Mouse (Mus musculus): ENCODE results near the gene Gm11437. TPM values are rescaled to one million over a fixed set of nuclear protein-coding genes. Genes with fewer than 3 reads are reported as not detected.
A peak's percentile ranks its signal among the peaks of the same experiment; 100 is the strongest.

Gm11437 gene
- polyA plus RNA-seq, 1 experiment from 2014 or later = not detected

GRCm38 (mm10) chr11:84168701-84169288, 1.5 kb upstream of the Gm11437 start:
- Histone ChIP-seq H3K4me1 (ENCODE audit: insufficient read depth) (no peaks in the 10 kb centered on the region), H3K4me2 (no peak overlapping the region), H3K9ac (no peak overlapping the region), H3K9me3 (ENCODE audit: low read depth, low read length) (no peaks in the 10 kb centered on the region), H3K36me3 (ENCODE audit: insufficient read depth) (no peaks in the 10 kb centered on the region), H3K27ac (ENCODE audit: low read depth) (no peak overlapping the region), H3K4me3 (ENCODE audit: low read depth, low read length) (no peak overlapping the region), H3K27me3 (ENCODE audit: insufficient read depth, low read length) (no peaks in the 10 kb centered on the region)
- ATAC-seq (ENCODE audit: insufficient read depth) (no peak), DNase-seq (peak; percentile 57)
- TF ChIP-seq CTCF (IDR thresholded peaks at IDR 0.05; ENCODE audit: low read depth) = peak; percentile 77
- WGBS = 23% methylated on average over 7 of the region's 7 CpGs

- Histone ChIP-seq H3K4me1 (ENCODE audit: insufficient read depth) (no peaks in the 10 kb centered on the region), H3K4me3 (ENCODE audit: low read depth, low read length) (no peak overlapping the region), H3K9me3 (ENCODE audit: low read depth, low read length) (no peaks in the 10 kb centered on the region), H3K4me2 (no peak overlapping the region), H3K27me3 (ENCODE audit: insufficient read depth, low read length) (no peaks in the 10 kb centered on the region), H3K9ac (no peak overlapping the region), H3K36me3 (ENCODE audit: insufficient read depth) (no peaks in the 10 kb centered on the region), H3K27ac (ENCODE audit: low read depth) (no peak overlapping the region)
- ATAC-seq (ENCODE audit: insufficient read depth) (no peak), DNase-seq (no peak)
- TF ChIP-seq CTCF (IDR thresholded peaks at IDR 0.05; ENCODE audit: low read depth) = no peak
- WGBS = 66% methylated on average over 4 of the region's 4 CpGs
Observed at GRCm38 (mm10) chr11:84164561-84164960, 2.7 kb downstream of the Gm11437 start.

GRCm38 (mm10) chr11:84164123-84164522, 3.2 kb downstream of the Gm11437 start:
- Histone ChIP-seq H3K4me3 (ENCODE audit: low read depth, low read length) (no peak overlapping the region), H3K9ac (no peak overlapping the region), H3K27ac (ENCODE audit: low read depth) (no peak overlapping the region), H3K36me3 (ENCODE audit: insufficient read depth) (no peaks in the 10 kb centered on the region), H3K9me3 (ENCODE audit: low read depth, low read length) (no peaks in the 10 kb centered on the region), H3K4me2 (no peak overlapping the region), H3K4me1 (ENCODE audit: insufficient read depth) (no peaks in the 10 kb centered on the region), H3K27me3 (ENCODE audit: insufficient read depth, low read length) (no peaks in the 10 kb centered on the region)
- DNase-seq (no peak), ATAC-seq (ENCODE audit: insufficient read depth) (no peak)
- TF ChIP-seq CTCF (IDR thresholded peaks at IDR 0.05; ENCODE audit: low read depth) = no peak
- WGBS = 79% methylated on average over 6 of the region's 6 CpGs

- Histone ChIP-seq H3K9ac (no peak overlapping the region), H3K36me3 (ENCODE audit: insufficient read depth) (no peaks in the 10 kb centered on the region), H3K9me3 (ENCODE audit: low read depth, low read length) (no peaks in the 10 kb centered on the region), H3K27ac (ENCODE audit: low read depth) (no peak overlapping the region), H3K4me1 (ENCODE audit: insufficient read depth) (no peaks in the 10 kb centered on the region), H3K4me2 (no peak overlapping the region), H3K27me3 (ENCODE audit: insufficient read depth, low read length) (no peaks in the 10 kb centered on the region), H3K4me3 (ENCODE audit: low read depth, low read length) (no peak overlapping the region)
- no peak for TF ChIP-seq CTCF (IDR thresholded peaks at IDR 0.05; ENCODE audit: low read depth)
- ATAC-seq (ENCODE audit: insufficient read depth) (no peak), DNase-seq (no peak)
- 90% methylated on average over 4 of the region's 4 CpGs for WGBS
Observed at GRCm38 (mm10) chr11:84156535-84157262, 10.6 kb downstream of the Gm11437 start.

GRCm38 (mm10) chr11:84150884-84151283, 16.4 kb downstream of the Gm11437 start:
- WGBS = 65% methylated on average over 2 of the region's 2 CpGs
- no peak overlapping the region for H3K9ac ChIP-seq
- H3K27me3 ChIP-seq (ENCODE audit: insufficient read depth, low read length) = no peaks in the 10 kb centered on the region
- no peak; the same call in 1 of the 2 replicates for TF ChIP-seq CTCF (IDR thresholded peaks at IDR 0.05; ENCODE audit: low read depth)
- no peaks in the 10 kb centered on the region for H3K36me3 ChIP-seq (ENCODE audit: insufficient read depth)
- no peak overlapping the region for H3K4me2 ChIP-seq
- ATAC-seq (ENCODE audit: insufficient read depth) = no peak
- H3K4me3 ChIP-seq (ENCODE audit: low read depth, low read length) = no peak overlapping the region
- H3K9me3 ChIP-seq (ENCODE audit: low read depth, low read length) = no peaks in the 10 kb centered on the region
- peak; percentile 8 for DNase-seq
- H3K4me1 ChIP-seq (ENCODE audit: insufficient read depth) = no peaks in the 10 kb centered on the region
- no peak overlapping the region for H3K27ac ChIP-seq (ENCODE audit: low read depth)

GRCm38 (mm10) chr11:84146081-84146480, 21.2 kb downstream of the Gm11437 start:
- whole genome bisulfite sequencing = 63% methylated on average over 3 of the region's 3 CpGs
- DNase-seq (no peak), ATAC-seq (ENCODE audit: insufficient read depth) (no peak)
- Histone ChIP-seq H3K27me3 (ENCODE audit: insufficient read depth, low read length) (no peaks in the 10 kb centered on the region), H3K27ac (ENCODE audit: low read depth) (no peak overlapping the region), H3K4me1 (ENCODE audit: insufficient read depth) (no peaks in the 10 kb centered on the region), H3K9ac (no peak overlapping the region), H3K4me3 (ENCODE audit: low read depth, low read length) (no peak overlapping the region), H3K4me2 (no peak overlapping the region), H3K9me3 (ENCODE audit: low read depth, low read length) (no peaks in the 10 kb centered on the region), H3K36me3 (ENCODE audit: insufficient read depth) (no peaks in the 10 kb centered on the region)
- no peak for TF ChIP-seq CTCF (IDR thresholded peaks at IDR 0.05; ENCODE audit: low read depth)

GRCm38 (mm10) chr11:84145201-84145798, 22.0 kb downstream of the Gm11437 start:
- no peak for TF ChIP-seq CTCF (IDR thresholded peaks at IDR 0.05; ENCODE audit: low read depth)
- no peak for ATAC-seq (ENCODE audit: insufficient read depth)
- Histone ChIP-seq H3K4me3 (ENCODE audit: low read depth, low read length) (no peak overlapping the region), H3K4me2 (no peak overlapping the region), H3K27me3 (ENCODE audit: insufficient read depth, low read length) (no peaks in the 10 kb centered on the region), H3K9me3 (ENCODE audit: low read depth, low read length) (no peaks in the 10 kb centered on the region), H3K9ac (no peak overlapping the region), H3K4me1 (ENCODE audit: insufficient read depth) (no peaks in the 10 kb centered on the region), H3K27ac (ENCODE audit: low read depth) (no peak overlapping the region), H3K36me3 (ENCODE audit: insufficient read depth) (no peaks in the 10 kb centered on the region)
- DNase-seq = no peak
- WGBS = 67% methylated on average over 10 of the region's 10 CpGs

All from lung, embryonic 14.5 days (tissue).